Mouse (Mus musculus): ENCODE results near the gene Sh2d7.

GRCm38 (mm10) chr9:54502111-54502495, 36.7 kb upstream of the Sh2d7 start:
- TF ChIP-seq POLR2A (IDR thresholded peaks at IDR 0.05; ENCODE audit: borderline replicate concordance, extremely low read depth, low read depth, low read length) (no peak), CTCF (IDR thresholded peaks at IDR 0.05; ENCODE audit: insufficient read depth, low read length) (no peak)

All from lung, adult 2 months (tissue).